In genomic region chr5:118171665-118172064, GRCm38 (mm10) we compare ENCODE assay signal across 9 mouse cellular contexts. TPM values are rescaled to one million over a fixed set of nuclear protein-coding genes. Genes with fewer than 3 reads are reported as not detected.
DNase-seq lines count a peak whose midpoint lies in the region; ATAC-seq and TF ChIP-seq lines count a peak whose summit lies in the region.
"Had no signal": no experiment of that assay in that cellular context is flagged by ENCODE, and none has a peak within 500 bp of the region (broad histone marks: within the 10 kb centered on the region; RNA-seq: fewer than 3 reads in every experiment).

No protein-coding gene starts in this region.

- intact Hi-C loops in heart, postnatal 25 days (cut with DNase I) = loop anchor here (5.0 kb wide), 1 partner anchor 71 kb away; no protein-coding TSS in a partner anchor

- peaks cover 6% of the 10 kb centered on the region for H3K9me3 ChIP-seq in heart, embryonic 14.5 days (ENCODE audit: control insufficient read depth, low read length)
- H3K9me3 ChIP-seq in hindbrain, embryonic 12.5 days (replicated peaks) = peaks cover 6% of the 10 kb centered on the region
- 0 out of 2 replicates have a peak, but pooled peaks cover 3% of the 10 kb centered on the region for H3K9me3 ChIP-seq in liver, embryonic 15.5 days (replicated peaks)
- H3K9me3 ChIP-seq in stomach, postnatal 0 days (ENCODE audit: control insufficient read depth, low read length) = no peaks in the 10 kb centered on the region

- no peaks in the 10 kb centered on the region for H3K36me3 ChIP-seq in heart, embryonic 14.5 days (ENCODE audit: control insufficient read depth, insufficient read depth, low read length)
- no peaks in the 10 kb centered on the region for H3K36me3 ChIP-seq in hindbrain, embryonic 12.5 days
- H3K36me3 ChIP-seq in liver, embryonic 15.5 days (replicated peaks) = no peaks in the 10 kb centered on the region
- no peaks in the 10 kb centered on the region for H3K36me3 ChIP-seq in stomach, postnatal 0 days (ENCODE audit: control insufficient read depth, insufficient read depth, low read length)

- H3K9ac ChIP-seq in heart, embryonic 14.5 days (ENCODE audit: low read length) = peak overlapping the region; percentile 46
- H3K9ac ChIP-seq in hindbrain, embryonic 12.5 days = peak overlapping the region; percentile 47
- no peak overlapping the region for H3K9ac ChIP-seq in liver, embryonic 15.5 days
- H3K9ac ChIP-seq in stomach, postnatal 0 days (ENCODE audit: low read length) = peak overlapping the region; percentile 43

- no peak for ATAC-seq in heart, embryonic 14.5 days (ENCODE audit: insufficient number of reproducible peaks, insufficient read depth, low FRiP score, low read depth)
- no peak for ATAC-seq in hindbrain, embryonic 12.5 days (ENCODE audit: low FRiP score)
- no peak for ATAC-seq in liver, embryonic 15.5 days (ENCODE audit: insufficient read depth)
- ATAC-seq in stomach, postnatal 0 days (ENCODE audit: low FRiP score, low TSS enrichment) = no peak
- ATAC-seq in megakaryocyte-erythroid progenitor cell, adult 5-6 weeks (replicated peaks; ENCODE audit: low FRiP score, low TSS enrichment, poor library complexity, severe bottlenecking) = no peak

- TF ChIP-seq EP300 in stomach, postnatal 0 days (optimal IDR thresholded peaks at IDR 0.05) = no peak

- H3K4me1 ChIP-seq in heart, embryonic 14.5 days (ENCODE audit: control insufficient read depth in 2 of 2, insufficient read depth in 2 of 2, low read length in 2 of 2) = peaks cover 5 to 29% of the 10 kb centered on the region in 2 experiments
- H3K4me1 ChIP-seq in bone marrow macrophage, adult 2 months (ENCODE audit: control insufficient read depth, insufficient read depth, low read length) = no peaks in the 10 kb centered on the region
- H3K4me1 ChIP-seq in hindbrain, embryonic 12.5 days = peaks cover 42% of the 10 kb centered on the region
- peaks cover 7% of the 10 kb centered on the region; the same call in 1 of the 2 replicates for H3K4me1 ChIP-seq in liver, embryonic 15.5 days (replicated peaks)
- H3K4me1 ChIP-seq in stomach, postnatal 0 days (replicated peaks; ENCODE audit: control insufficient read depth, insufficient read depth) = peaks cover 8% of the 10 kb centered on the region; the same call in 1 of the 2 replicates

- H3K4me2 ChIP-seq in heart, embryonic 14.5 days (ENCODE audit: low read length) = peak overlapping the region; percentile 76
- peak overlapping the region; percentile 93 for H3K4me2 ChIP-seq in hindbrain, embryonic 12.5 days (replicated peaks)
- peak overlapping the region; percentile 48 for H3K4me2 ChIP-seq in liver, embryonic 15.5 days
- H3K4me2 ChIP-seq in stomach, postnatal 0 days (replicated peaks; ENCODE audit: low read depth) = peak overlapping the region; percentile 58

- no peak for TF ChIP-seq POLR2A in bone marrow macrophage, adult 2 months (IDR thresholded peaks at IDR 0.05; ENCODE audit: borderline replicate concordance, low read depth, low read length)

- no peak for DNase-seq in heart, postnatal 25 days (ENCODE audit: low spot score)
- DNase-seq in stomach, postnatal 0 days (ENCODE audit: low spot score) = no peak
- no peak for DNase-seq in embryo, embryonic 9.5 days (ENCODE audit: extremely low spot score)

- WGBS in heart, embryonic 14.5 days = 1% methylated on average over 36 of the region's 36 CpGs
- WGBS in hindbrain, embryonic 12.5 days = under 1% methylated on average over 36 of the region's 36 CpGs
- 1% methylated on average over 35 of the region's 36 CpGs for WGBS in liver, embryonic 15.5 days (ENCODE audit: insufficient replicate concordance)
- WGBS in stomach, postnatal 0 days = 2% methylated on average over 21 of the region's 36 CpGs

- peaks cover 79% of the 10 kb centered on the region for H3K27me3 ChIP-seq in heart, embryonic 14.5 days (ENCODE audit: control insufficient read depth, insufficient read depth, low read length)
- H3K27me3 ChIP-seq in hindbrain, embryonic 12.5 days = peaks cover 86% of the 10 kb centered on the region
- peaks cover 92% of the 10 kb centered on the region for H3K27me3 ChIP-seq in liver, embryonic 15.5 days
- peaks cover 13% of the 10 kb centered on the region; the same call in 1 of the 2 replicates for H3K27me3 ChIP-seq in stomach, postnatal 0 days (ENCODE audit: control insufficient read depth, insufficient read depth, low read length)

- no peak for TF ChIP-seq CTCF in bone marrow macrophage, adult 2 months (IDR thresholded peaks at IDR 0.05; ENCODE audit: low read depth, low read length)
- no peak for TF ChIP-seq CTCF in stomach, postnatal 0 days (IDR thresholded peaks at IDR 0.05; ENCODE audit: low read depth)

- peak overlapping the region; percentile 40 to 41 for H3K4me3 ChIP-seq in heart, embryonic 14.5 days (ENCODE audit: control insufficient read depth in 1 of 2, insufficient read depth in 1 of 2, low read depth in 1 of 2, low read length in 2 of 2)
- H3K4me3 ChIP-seq in bone marrow macrophage, adult 2 months (ENCODE audit: insufficient read depth, low read length) = peak overlapping the region; percentile 57
- H3K4me3 ChIP-seq in hindbrain, embryonic 12.5 days = peak overlapping the region; percentile 47
- peak overlapping the region; percentile 32 for H3K4me3 ChIP-seq in liver, embryonic 15.5 days (replicated peaks)
- H3K4me3 ChIP-seq in stomach, postnatal 0 days (ENCODE audit: low read depth, low read length) = peak overlapping the region; percentile 41

- no peak overlapping the region for H3K27ac ChIP-seq in heart, embryonic 14.5 days (replicated peaks in 1 of 2; ENCODE audit: control insufficient read depth in 1 of 2, insufficient read depth in 1 of 2, low read depth in 2 of 2, low read length in 2 of 2)
- no peak overlapping the region for H3K27ac ChIP-seq in bone marrow macrophage, adult 2 months (ENCODE audit: insufficient read depth, low read depth, low read length)
- no peak overlapping the region for H3K27ac ChIP-seq in hindbrain, embryonic 12.5 days
- H3K27ac ChIP-seq in liver, embryonic 15.5 days (replicated peaks) = no peak overlapping the region
- H3K27ac ChIP-seq in stomach, postnatal 0 days (replicated peaks) = no peak overlapping the region

RNA-seq across cellular contexts. Expression of gene Hrk, which starts 7.2 kb away (rescaled TPM):
- 0.04 and 0.09 TPM in 2 replicates for polyA plus RNA-seq in heart, embryonic 14.5 days (2014; fragmentation: Nextera tagmentation; extraction: Ambion mirVana)
- total RNA-seq in heart, postnatal 25 days (2021) = under 1 TPM; 0.56 to 0.88 TPM
- polyA plus RNA-seq in bone marrow macrophage, adult 2 months (2012; ENCODE audit: insufficient read depth, insufficient read length, missing spikeins) = not detected in 2 replicates
- polyA plus RNA-seq in hindbrain, embryonic 12.5 days (2016; fragmentation: Nextera tagmentation; extraction: Ambion mirVana) = 1.8 TPM in 2 replicates
- polyA plus RNA-seq in liver, embryonic 15.5 days (2015; fragmentation: Nextera tagmentation; extraction: Ambion mirVana) = not detected in 2 replicates
- polyA plus RNA-seq in stomach, postnatal 0 days (2015; fragmentation: Nextera tagmentation; extraction: Ambion mirVana) = 0.18 and 0.41 TPM in 2 replicates
- total RNA-seq in megakaryocyte-erythroid progenitor cell, adult 5-6 weeks (2014; fragmentation: Nextera tagmentation) = not detected in 2 replicates
- not detected in 2 replicates for total RNA-seq in megakaryocyte-erythroid progenitor cell, adult 5-6 weeks (2017)
- total RNA-seq: MEL had no signal

RNA-seq across cellular contexts. Expression of gene Fbxw8, which starts 16.4 kb away (rescaled TPM):
- polyA plus RNA-seq in heart, embryonic 14.5 days (2014; fragmentation: Nextera tagmentation; extraction: Ambion mirVana) = 20.5 and 23.7 TPM in 2 replicates
- total RNA-seq in heart, postnatal 25 days (2021) = 10 to 100 TPM; 40.3 to 43.6 TPM
- polyA plus RNA-seq in bone marrow macrophage, adult 2 months (2012; ENCODE audit: insufficient read depth, insufficient read length, missing spikeins) = 13.5 and 16.7 TPM in 2 replicates
- polyA plus RNA-seq in hindbrain, embryonic 12.5 days (2016; fragmentation: Nextera tagmentation; extraction: Ambion mirVana) = 42.0 and 45.0 TPM in 2 replicates
- 7.7 and 8.1 TPM in 2 replicates for polyA plus RNA-seq in liver, embryonic 15.5 days (2015; fragmentation: Nextera tagmentation; extraction: Ambion mirVana)
- 14.0 and 14.2 TPM in 2 replicates for polyA plus RNA-seq in stomach, postnatal 0 days (2015; fragmentation: Nextera tagmentation; extraction: Ambion mirVana)
- 18.1 and 25.3 TPM in 2 replicates for total RNA-seq in megakaryocyte-erythroid progenitor cell, adult 5-6 weeks (2014; fragmentation: Nextera tagmentation)
- 12.9 and 23.8 TPM in 2 replicates for total RNA-seq in megakaryocyte-erythroid progenitor cell, adult 5-6 weeks (2017)
